Mouse (Mus musculus) heart, embryonic 12.5 days (tissue): Measurements from ENCODE around the gene Ranbp6. TPM values are rescaled to one million over a fixed set of nuclear protein-coding genes. Genes with fewer than 3 reads are reported as not detected.

Experiments
- ATAC-seq: fragments of 200-750 bp; cut with Nextera tagmentation; 2 replicates; pipeline ENCODE4 v1.8.0; 2017; ENCODE audit warnings: moderate TSS enrichment, moderate library complexity; ENCODE audit not compliant: insufficient number of reproducible peaks, low FRiP score
- H3K27ac ChIP-seq: fragments of 300-500 bp; sonication (generic); 2 replicates; pipeline ENCODE4 v1.5.1; 2016; ENCODE audit warnings: mild to moderate bottlenecking, moderate library complexity; ENCODE audit not compliant: poor library complexity, severe bottlenecking
- H3K27me3 ChIP-seq: fragments of 300-500 bp; sonication (generic); replicated peaks from 2 replicates; pipeline ENCODE4 v1.6.1; 2016; ENCODE audit warnings: mild to moderate bottlenecking, moderate library complexity
- H3K36me3 ChIP-seq: fragments of 300-500 bp; sonication (generic); 2 replicates; pipeline ENCODE4 v1.6.1; 2016; ENCODE audit warnings: mild to moderate bottlenecking, moderate library complexity
- H3K4me1 ChIP-seq: fragments of 300-500 bp; sonication (generic); replicated peaks from 2 replicates; pipeline ENCODE4 v1.6.1; 2016; ENCODE audit warnings: mild to moderate bottlenecking
- H3K4me2 ChIP-seq: fragments of 300-500 bp; sonication (generic); 2 replicates; pipeline ENCODE4 v1.6.1; 2016; ENCODE audit warnings: mild to moderate bottlenecking, moderate library complexity
- H3K4me3 ChIP-seq: fragments of 300-500 bp; sonication (generic); 2 replicates; pipeline ENCODE4 v1.5.1; 2016; ENCODE audit warnings: mild to moderate bottlenecking
- H3K9ac ChIP-seq: fragments of 300-500 bp; sonication (generic); 2 replicates; pipeline ENCODE4 v1.6.1; 2016; ENCODE audit warnings: mild to moderate bottlenecking, moderate library complexity
- H3K9me3 ChIP-seq: fragments of 300-500 bp; sonication (generic); replicated peaks from 2 replicates; pipeline ENCODE4 v1.6.1; 2016; ENCODE audit warnings: mild to moderate bottlenecking, moderate library complexity
- WGBS: fragments of 180-500 bp; shearing (Covaris S2); methylation state at CpG from one replicate; pipeline ENCODE4 v1.1.7; 2016; 5-methylcytosine and 5-hydroxymethylcytosine counted together
- polyA plus RNA-seq: library from polyadenylated mRNA; unstranded; fragments of >200 nt; fragmentation: Nextera tagmentation; extraction: Ambion mirVana; gene quantifications from 2 replicates; pipeline ENCODE4 v1.2.1, GENCODE M21; 2016

Gene Ranbp6
- polyA plus RNA-seq, 1 experiment from 2014 or later = 20.7 TPM

- 72% methylated on average over 3 of the region's 3 CpGs for WGBS
- no peak overlapping the region for H3K9ac ChIP-seq
- no peak overlapping the region for H3K4me2 ChIP-seq
- no peak overlapping the region for H3K4me3 ChIP-seq
- no peaks in the 10 kb centered on the region for H3K36me3 ChIP-seq
- H3K4me1 ChIP-seq = peaks cover 6% of the 10 kb centered on the region; the same call in 1 of the 2 replicates
- ATAC-seq = no peak
- no peak overlapping the region for H3K27ac ChIP-seq
- H3K27me3 ChIP-seq = no peaks in the 10 kb centered on the region
- H3K9me3 ChIP-seq = no peaks in the 10 kb centered on the region
These were observed 25.9 kb upstream of the Ranbp6 start for GRCm38 (mm10) chr19:29838636-29839135.

GRCm38 (mm10) chr19:29838171-29838570 lies 25.4 kb upstream of the Ranbp6 start:
- no peak for ATAC-seq
- Histone ChIP-seq H3K4me1 (peaks cover 6% of the 10 kb centered on the region; the same call in 1 of the 2 replicates), H3K9me3 (no peaks in the 10 kb centered on the region), H3K36me3 (no peaks in the 10 kb centered on the region), H3K27me3 (no peaks in the 10 kb centered on the region), H3K4me2 (no peak overlapping the region), H3K4me3 (no peak overlapping the region), H3K27ac (no peak overlapping the region), H3K9ac (no peak overlapping the region)
- 75% methylated on average over 1 of the region's 1 CpGs for WGBS

- no peak overlapping the region for H3K9ac ChIP-seq
- no peak for ATAC-seq
- no peaks in the 10 kb centered on the region for H3K36me3 ChIP-seq
- no peaks in the 10 kb centered on the region for H3K9me3 ChIP-seq
- H3K4me1 ChIP-seq = peaks cover 6% of the 10 kb centered on the region; the same call in 1 of the 2 replicates
- no peaks in the 10 kb centered on the region for H3K27me3 ChIP-seq
- H3K4me3 ChIP-seq = no peak overlapping the region
- H3K27ac ChIP-seq = no peak overlapping the region
- no peak overlapping the region for H3K4me2 ChIP-seq
- 49% methylated on average over 3 of the region's 3 CpGs for WGBS
These were observed 22.7 kb upstream of the Ranbp6 start for GRCm38 (mm10) chr19:29835364-29836034.

GRCm38 (mm10) chr19:29830911-29831310 lies 18.1 kb upstream of the Ranbp6 start:
- H3K4me2 ChIP-seq = no peak overlapping the region
- no peak overlapping the region for H3K4me3 ChIP-seq
- H3K27ac ChIP-seq = no peak overlapping the region
- H3K4me1 ChIP-seq = no peaks in the 10 kb centered on the region
- ATAC-seq = no peak
- 67% methylated on average over 2 of the region's 2 CpGs for WGBS
- no peaks in the 10 kb centered on the region for H3K9me3 ChIP-seq
- no peaks in the 10 kb centered on the region for H3K27me3 ChIP-seq
- no peaks in the 10 kb centered on the region for H3K36me3 ChIP-seq
- no peak overlapping the region for H3K9ac ChIP-seq

- Histone ChIP-seq H3K27me3 (no peaks in the 10 kb centered on the region), H3K9me3 (no peaks in the 10 kb centered on the region), H3K9ac (no peak overlapping the region), H3K4me3 (no peak overlapping the region), H3K4me1 (no peaks in the 10 kb centered on the region), H3K36me3 (no peaks in the 10 kb centered on the region), H3K4me2 (no peak overlapping the region), H3K27ac (no peak overlapping the region)
- no peak for ATAC-seq
- 64% methylated on average over 5 of the region's 5 CpGs for WGBS
These were observed 15.8 kb upstream of the Ranbp6 start for GRCm38 (mm10) chr19:29828558-29828957.

GRCm38 (mm10) chr19:29826686-29827085 lies 13.9 kb upstream of the Ranbp6 start:
- 0 out of 2 replicates have a peak, but pooled peaks have one; percentile 63 for ATAC-seq
- H3K36me3 ChIP-seq = no peaks in the 10 kb centered on the region
- WGBS = 80% methylated on average over 1 of the region's 1 CpGs

GRCm38 (mm10) chr19:29825003-29825402 lies 12.2 kb upstream of the Ranbp6 start:
- no peak for ATAC-seq
- H3K27me3 ChIP-seq = no peaks in the 10 kb centered on the region
- H3K4me3 ChIP-seq = no peak overlapping the region
- H3K9ac ChIP-seq = no peak overlapping the region
- no peaks in the 10 kb centered on the region for H3K4me1 ChIP-seq
- H3K27ac ChIP-seq = no peak overlapping the region
- 53% methylated on average over 2 of the region's 2 CpGs for WGBS
- H3K36me3 ChIP-seq = no peaks in the 10 kb centered on the region
- no peaks in the 10 kb centered on the region for H3K9me3 ChIP-seq
- no peak overlapping the region for H3K4me2 ChIP-seq

More at GRCm38 (mm10) chr19:29826686-29827085, 13.9 kb upstream of the Ranbp6 start:
- H3K4me2 ChIP-seq = no peak overlapping the region
- H3K4me3 ChIP-seq = no peak overlapping the region
- no peak overlapping the region for H3K9ac ChIP-seq
- no peaks in the 10 kb centered on the region for H3K4me1 ChIP-seq
- H3K27me3 ChIP-seq = no peaks in the 10 kb centered on the region
- H3K9me3 ChIP-seq = no peaks in the 10 kb centered on the region
- H3K27ac ChIP-seq = no peak overlapping the region

- H3K4me1 ChIP-seq = no peaks in the 10 kb centered on the region
- no peaks in the 10 kb centered on the region for H3K36me3 ChIP-seq
- no peak overlapping the region for H3K4me3 ChIP-seq
- no peaks in the 10 kb centered on the region for H3K27me3 ChIP-seq
- WGBS = 50% methylated on average over 6 of the region's 6 CpGs
- no peak overlapping the region for H3K9ac ChIP-seq
- H3K4me2 ChIP-seq = no peak overlapping the region
- no peak for ATAC-seq
- H3K27ac ChIP-seq = no peak overlapping the region
- no peaks in the 10 kb centered on the region for H3K9me3 ChIP-seq
These were observed 11.4 kb upstream of the Ranbp6 start for GRCm38 (mm10) chr19:29824034-29824700.

- WGBS = 59% methylated on average over 12 of the region's 12 CpGs
- Histone ChIP-seq H3K9me3 (no peaks in the 10 kb centered on the region), H3K4me1 (no peaks in the 10 kb centered on the region), H3K4me3 (no peak overlapping the region), H3K27me3 (no peaks in the 10 kb centered on the region), H3K9ac (no peak overlapping the region), H3K4me2 (no peak overlapping the region), H3K36me3 (no peaks in the 10 kb centered on the region), H3K27ac (no peak overlapping the region)
- ATAC-seq = no peak
These were observed 10.8 kb upstream of the Ranbp6 start for GRCm38 (mm10) chr19:29823456-29824010.

- no peaks in the 10 kb centered on the region for H3K9me3 ChIP-seq
- no peak overlapping the region for H3K9ac ChIP-seq
- H3K36me3 ChIP-seq = no peaks in the 10 kb centered on the region
- H3K27me3 ChIP-seq = no peaks in the 10 kb centered on the region
- no peak for ATAC-seq
- H3K4me1 ChIP-seq = no peaks in the 10 kb centered on the region
- H3K27ac ChIP-seq = no peak overlapping the region
- H3K4me2 ChIP-seq = no peak overlapping the region
- H3K4me3 ChIP-seq = no peak overlapping the region
These were observed 8.2 kb upstream of the Ranbp6 start for GRCm38 (mm10) chr19:29820966-29821365.

GRCm38 (mm10) chr19:29810022-29810421 lies 2.8 kb downstream of the Ranbp6 start:
- Histone ChIP-seq H3K27ac (no peak overlapping the region), H3K9me3 (no peaks in the 10 kb centered on the region), H3K4me1 (peaks cover 9% of the 10 kb centered on the region), H3K27me3 (no peaks in the 10 kb centered on the region), H3K4me2 (no peak overlapping the region), H3K4me3 (no peak overlapping the region), H3K36me3 (peaks cover 28% of the 10 kb centered on the region), H3K9ac (no peak overlapping the region)
- WGBS = 91% methylated on average over 5 of the region's 5 CpGs
- ATAC-seq = no peak
